Mouse (Mus musculus) layer of hippocampus, adult 2 months (tissue): ENCODE measurements around the gene Vps37c. TPM values are rescaled to one million over a fixed set of nuclear protein-coding genes. Genes with fewer than 3 reads are reported as not detected.

ENCODE experiments used
- DNase-seq, 2 experiments: peaks; one replicate each; pipeline ENCODE4 v3.0.0; 2022; ENCODE audit warnings: low spot score in 2 of 2
- H3K27ac ChIP-seq: fragments of 200-600 bp; 2 replicates; pipeline ENCODE4 v1.8.1; 2022
- H3K4me3 ChIP-seq: fragments of 200-600 bp; 2 replicates; pipeline ENCODE4 v1.8.1; 2022; ENCODE audit warnings: mild to moderate bottlenecking
- CTCF ChIP-seq: fragments of 200-600 bp; conservative IDR thresholded peaks from 2 replicates; pipeline ENCODE4 v1.8.1; 2022; ENCODE audit warnings: antibody characterized with exemption, mild to moderate bottlenecking, moderate library complexity
- total RNA-seq, 2 experiments: library from RNA; stranded (reverse); gene quantifications; 2 replicates each; pipeline ENCODE4 v1.2.3; 2021

The Vps37c gene
- total RNA-seq, 2 experiments from 2014 or later, result 21.7 to 22.4 TPM

- DNase-seq, result peak; percentile 69 to 72
- Histone ChIP-seq H3K4me3 (no peak overlapping the region), H3K27ac (peak overlapping the region; percentile 91)
- TF ChIP-seq CTCF, result peak; percentile 82
These were observed 21.6 kb downstream of the Vps37c start for GRCm38 (mm10) chr19:10710088-10710511.

GRCm38 (mm10) chr19:10710751-10711150 lies 22.2 kb downstream of the Vps37c start:
- no peak for DNase-seq
- no peak for TF ChIP-seq CTCF
- peak overlapping the region; percentile 91 for H3K27ac ChIP-seq
- H3K4me3 ChIP-seq, result no peak overlapping the region

- no peak for DNase-seq
- no peak overlapping the region for H3K27ac ChIP-seq
- H3K4me3 ChIP-seq, result no peak overlapping the region
- TF ChIP-seq CTCF, result no peak
These were observed 23.7 kb downstream of the Vps37c start for GRCm38 (mm10) chr19:10712194-10712593.

GRCm38 (mm10) chr19:10712646-10713045 lies 24.1 kb downstream of the Vps37c start:
- Histone ChIP-seq H3K4me3 (no peak overlapping the region), H3K27ac (no peak overlapping the region)
- DNase-seq, result no peak
- no peak for TF ChIP-seq CTCF

GRCm38 (mm10) chr19:10713551-10713950 lies 25.0 kb downstream of the Vps37c start:
- no peak for DNase-seq
- TF ChIP-seq CTCF, result no peak
- Histone ChIP-seq H3K4me3 (no peak overlapping the region), H3K27ac (no peak overlapping the region)

GRCm38 (mm10) chr19:10714168-10714567 lies 25.6 kb downstream of the Vps37c start:
- Histone ChIP-seq H3K27ac (0 out of 2 replicates have a peak overlapping the region, but pooled peaks have one; percentile 3), H3K4me3 (no peak overlapping the region)
- DNase-seq, result no peak
- no peak for TF ChIP-seq CTCF

- H3K4me3 ChIP-seq, result no peak overlapping the region
- H3K27ac ChIP-seq, result peak overlapping the region; percentile 19; the same call in 1 of the 2 replicates
- peak; percentile 78 to 87 for DNase-seq
- TF ChIP-seq CTCF, result peak; percentile 78
These were observed 26.3 kb downstream of the Vps37c start for GRCm38 (mm10) chr19:10714682-10715475.

- H3K4me3 ChIP-seq, result no peak overlapping the region
- TF ChIP-seq CTCF, result no peak
- H3K27ac ChIP-seq, result peak overlapping the region; percentile 19; the same call in 1 of the 2 replicates
- DNase-seq, result no peak
These were observed 26.9 kb downstream of the Vps37c start for GRCm38 (mm10) chr19:10715476-10715875.

- Histone ChIP-seq H3K27ac (no peak overlapping the region), H3K4me3 (no peak overlapping the region)
- no peak for DNase-seq
- no peak for TF ChIP-seq CTCF
These were observed 29.8 kb downstream of the Vps37c start for GRCm38 (mm10) chr19:10718251-10718775.

GRCm38 (mm10) chr19:10719751-10720150 lies 31.2 kb downstream of the Vps37c start:
- H3K27ac ChIP-seq, result no peak overlapping the region
- TF ChIP-seq CTCF, result no peak

GRCm38 (mm10) chr19:10720524-10720923 lies 32.0 kb downstream of the Vps37c start:
- no peak for DNase-seq
- no peak for TF ChIP-seq CTCF
- Histone ChIP-seq H3K4me3 (no peak overlapping the region), H3K27ac (no peak overlapping the region)

More at GRCm38 (mm10) chr19:10719751-10720150, 31.2 kb downstream of the Vps37c start:
- H3K4me3 ChIP-seq, result no peak overlapping the region
- no peak for DNase-seq

- no peak overlapping the region for H3K4me3 ChIP-seq
- DNase-seq, result no peak
- TF ChIP-seq CTCF, result no peak
- no peak overlapping the region for H3K27ac ChIP-seq
These were observed 32.5 kb downstream of the Vps37c start for GRCm38 (mm10) chr19:10721064-10721463.

- DNase-seq, result no peak
- Histone ChIP-seq H3K4me3 (no peak overlapping the region), H3K27ac (no peak overlapping the region)
- no peak for TF ChIP-seq CTCF
These were observed 34.5 kb downstream of the Vps37c start for GRCm38 (mm10) chr19:10723084-10723483.

- H3K27ac ChIP-seq, result no peak overlapping the region
- TF ChIP-seq CTCF, result no peak
These were observed 35.1 kb downstream of the Vps37c start for GRCm38 (mm10) chr19:10723649-10724048.

More at GRCm38 (mm10) chr19:10723649-10724048, 35.1 kb downstream of the Vps37c start:
- H3K4me3 ChIP-seq, result no peak overlapping the region
- no peak for DNase-seq
